Mouse (Mus musculus) intestine, embryonic 16.5 days (tissue): ENCODE results near the gene Cdc42bpb. TPM values are rescaled to one million over a fixed set of nuclear protein-coding genes. Genes with fewer than 3 reads are reported as not detected.

ENCODE experiments used
- ATAC-seq: fragments of 200-750 bp; cut with Nextera tagmentation; 2 replicates; pipeline ENCODE4 v1.8.0; 2017; ENCODE audit warnings: moderate TSS enrichment, moderate library complexity
- H3K27ac ChIP-seq: fragments of 300-500 bp; sonication (generic); 2 replicates; pipeline ENCODE4 v1.5.1; 2014; ENCODE audit warnings: mild to moderate bottlenecking, low read length
- H3K27me3 ChIP-seq: fragments of 300-500 bp; sonication (generic); replicated peaks from 2 replicates; pipeline ENCODE4 v1.6.1; 2014; ENCODE audit warnings: low read length, control low read depth, mixed read lengths; ENCODE audit not compliant: control insufficient read depth, insufficient read depth
- H3K36me3 ChIP-seq: fragments of 300-500 bp; sonication (generic); 2 replicates; pipeline ENCODE4 v1.6.1; 2014; ENCODE audit warnings: low read length, control low read depth; ENCODE audit not compliant: control insufficient read depth, insufficient read depth
- H3K4me1 ChIP-seq: fragments of 300-500 bp; sonication (generic); 2 replicates; pipeline ENCODE4 v1.6.1; 2014; ENCODE audit warnings: low read length, control low read depth, mixed read lengths; ENCODE audit not compliant: control insufficient read depth, insufficient read depth
- H3K4me2 ChIP-seq: fragments of 300-500 bp; sonication (generic); 2 replicates; pipeline ENCODE4 v1.6.1; 2014; ENCODE audit warnings: low read depth, low read length, control low read depth
- H3K4me3 ChIP-seq: fragments of 300-500 bp; sonication (generic); 2 replicates; pipeline ENCODE4 v1.5.1; 2014; ENCODE audit warnings: mild to moderate bottlenecking, low read length
- H3K9ac ChIP-seq: fragments of 300-500 bp; sonication (generic); 2 replicates; pipeline ENCODE4 v1.6.1; 2014; ENCODE audit warnings: low read depth, low read length
- H3K9me3 ChIP-seq: fragments of 300-500 bp; sonication (generic); 2 replicates; pipeline ENCODE4 v1.6.1; 2016; ENCODE audit warnings: low read length, control low read depth; ENCODE audit not compliant: control insufficient read depth
- WGBS: fragments of 180-500 bp; shearing (Covaris S2); extraction: QIAGEN DNeasy Blood & Tissue Kit; methylation state at CpG from one replicate; pipeline ENCODE4 v1.1.7; 2014; 5-methylcytosine and 5-hydroxymethylcytosine counted together
- polyA plus RNA-seq: library from polyadenylated mRNA; unstranded; fragments of >200 nt; fragmentation: Nextera tagmentation; extraction: Ambion mirVana; gene quantifications from 2 replicates; pipeline ENCODE4 v1.2.1, GENCODE M21; 2015

The Cdc42bpb gene
- polyA plus RNA-seq, 1 experiment from 2014 or later = 32.5 TPM

DNA sequence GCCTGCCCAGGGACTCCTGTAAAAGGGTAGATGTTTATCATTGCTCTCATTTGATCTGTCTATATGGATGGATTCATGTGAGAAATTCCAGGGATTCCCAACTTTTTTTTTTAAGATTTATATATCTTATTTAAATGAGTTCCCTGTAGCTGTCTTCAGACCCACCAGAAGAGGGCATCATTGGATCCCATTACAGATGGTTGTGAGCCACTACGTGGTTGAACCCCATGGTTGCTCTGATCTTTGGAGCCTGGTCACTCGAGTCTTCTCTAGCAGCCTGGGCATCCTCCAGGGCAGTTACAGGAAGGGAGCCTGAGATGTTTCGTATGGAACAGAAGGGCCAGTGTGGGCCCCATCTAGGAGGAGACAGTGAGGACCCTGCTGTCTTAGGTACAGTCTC lies 128.4 kb downstream of the Cdc42bpb start:
- H3K9ac ChIP-seq = no peak overlapping the region
- no peaks in the 10 kb centered on the region for H3K9me3 ChIP-seq
- 0 out of 2 replicates have a peak, but pooled peaks cover 4% of the 10 kb centered on the region for H3K36me3 ChIP-seq
- WGBS = 60% methylated on average over 3 of the region's 3 CpGs
- no peaks in the 10 kb centered on the region for H3K4me1 ChIP-seq
- no peak overlapping the region for H3K4me2 ChIP-seq
- no peak overlapping the region for H3K27ac ChIP-seq
- no peak overlapping the region for H3K4me3 ChIP-seq
- H3K27me3 ChIP-seq = no peaks in the 10 kb centered on the region
- ATAC-seq = no peak

GRCm38 (mm10) chr12:111246808-111247464 lies 130.6 kb downstream of the Cdc42bpb start:
- ATAC-seq = no peak
- no peaks in the 10 kb centered on the region for H3K27me3 ChIP-seq
- no peaks in the 10 kb centered on the region for H3K4me1 ChIP-seq
- no peak overlapping the region for H3K27ac ChIP-seq
- WGBS = 88% methylated on average over 9 of the region's 9 CpGs
- no peaks in the 10 kb centered on the region for H3K9me3 ChIP-seq
- H3K4me2 ChIP-seq = no peak overlapping the region
- H3K36me3 ChIP-seq = 0 out of 2 replicates have a peak, but pooled peaks cover 4% of the 10 kb centered on the region
- H3K9ac ChIP-seq = no peak overlapping the region
- no peak overlapping the region for H3K4me3 ChIP-seq

GRCm38 (mm10) chr12:111245070-111245469 lies 132.4 kb downstream of the Cdc42bpb start:
- ATAC-seq = no peak

GRCm38 (mm10) chr12:111243733-111244132 lies 133.8 kb downstream of the Cdc42bpb start:
- H3K27me3 ChIP-seq = no peaks in the 10 kb centered on the region
- no peak overlapping the region for H3K9ac ChIP-seq
- H3K4me3 ChIP-seq = no peak overlapping the region
- H3K9me3 ChIP-seq = no peaks in the 10 kb centered on the region
- no peak for ATAC-seq
- no peak overlapping the region for H3K4me2 ChIP-seq
- WGBS = 85% methylated on average over 12 of the region's 12 CpGs
- H3K27ac ChIP-seq = no peak overlapping the region
- H3K36me3 ChIP-seq = 0 out of 2 replicates have a peak, but pooled peaks cover 4% of the 10 kb centered on the region
- H3K4me1 ChIP-seq = no peaks in the 10 kb centered on the region

More at GRCm38 (mm10) chr12:111245070-111245469, 132.4 kb downstream of the Cdc42bpb start:
- Histone ChIP-seq H3K27ac (no peak overlapping the region), H3K4me1 (no peaks in the 10 kb centered on the region), H3K9me3 (no peaks in the 10 kb centered on the region), H3K4me3 (no peak overlapping the region), H3K36me3 (0 out of 2 replicates have a peak, but pooled peaks cover 4% of the 10 kb centered on the region), H3K9ac (no peak overlapping the region), H3K4me2 (no peak overlapping the region), H3K27me3 (no peaks in the 10 kb centered on the region)
- 82% methylated on average over 6 of the region's 6 CpGs for WGBS

Other genes with a start within 250 kb of the Cdc42bpb start
- gene Traf3, start 211.3 kb downstream of the Cdc42bpb start, polyA plus RNA-seq = 4.0 TPM in 2 replicates
- gene 4930595D18Rik, start 193.2 kb downstream of the Cdc42bpb start, polyA plus RNA-seq = not detected in 2 replicates
- 233 and 312 TPM in 2 replicates for gene Amn, start 106.6 kb downstream of the Cdc42bpb start, polyA plus RNA-seq
- gene Lbhd2, start 29.1 kb upstream of the Cdc42bpb start, polyA plus RNA-seq = 1.2 TPM in 2 replicates
- 20.4 and 29.1 TPM in 2 replicates for gene Exoc3l4, start 39.3 kb upstream of the Cdc42bpb start, polyA plus RNA-seq
- 2.7 and 3.5 TPM in 2 replicates for gene Tnfaip2, start 64.8 kb upstream of the Cdc42bpb start, polyA plus RNA-seq
- gene Gm266, start 108.1 kb upstream of the Cdc42bpb start, polyA plus RNA-seq = 11.7 and 12.2 TPM in 2 replicates
- gene Eif5, start 160.3 kb upstream of the Cdc42bpb start, polyA plus RNA-seq = 523 and 531 TPM in 2 replicates
- 13.4 and 14.2 TPM in 2 replicates for gene Mark3, start 196.8 kb upstream of the Cdc42bpb start, polyA plus RNA-seq